Mouse (Mus musculus) forebrain, embryonic 16.5 days (tissue): Measurements from ENCODE around the gene Sik3. TPM values are rescaled to one million over a fixed set of nuclear protein-coding genes. Genes with fewer than 3 reads are reported as not detected.

Source experiments
- ATAC-seq: fragments of 200-750 bp; cut with Nextera tagmentation; 2 replicates; pipeline ENCODE4 v1.8.0; 2017; ENCODE audit warnings: mild to moderate bottlenecking, moderate library complexity
- H3K27ac ChIP-seq: fragments of 300-500 bp; sonication (generic); 2 replicates; pipeline ENCODE4 v1.5.1; 2014; ENCODE audit warnings: low read length, control low read depth
- H3K27me3 ChIP-seq: fragments of 300-500 bp; sonication (generic); replicated peaks from 2 replicates; pipeline ENCODE4 v1.6.1; 2014; ENCODE audit warnings: low read length; ENCODE audit not compliant: control insufficient read depth, insufficient read depth
- H3K36me3 ChIP-seq: fragments of 300-500 bp; sonication (generic); 2 replicates; pipeline ENCODE4 v1.6.1; 2014; ENCODE audit not compliant: control insufficient read depth, insufficient read depth
- H3K4me1 ChIP-seq: fragments of 300-500 bp; sonication (generic); replicated peaks from 2 replicates; pipeline ENCODE4 v1.6.1; 2014; ENCODE audit warnings: low read length; ENCODE audit not compliant: control insufficient read depth, insufficient read depth
- H3K4me2 ChIP-seq: fragments of 300-500 bp; sonication (generic); 2 replicates; pipeline ENCODE4 v1.6.1; 2014; ENCODE audit warnings: mild to moderate bottlenecking, low read length, control low read depth
- H3K4me3 ChIP-seq: fragments of 300-500 bp; sonication (generic); replicated peaks from 2 replicates; pipeline ENCODE4 v1.5.1; 2014; ENCODE audit warnings: mild to moderate bottlenecking, low read length, control low read depth
- H3K9ac ChIP-seq: fragments of 300-500 bp; sonication (generic); replicated peaks from 2 replicates; pipeline ENCODE4 v1.6.1; 2014; ENCODE audit warnings: low read depth, low read length, control low read depth
- H3K9me3 ChIP-seq: fragments of 300-500 bp; sonication (generic); 2 replicates; pipeline ENCODE4 v1.6.1; 2016; ENCODE audit warnings: low read length; ENCODE audit not compliant: control insufficient read depth
- WGBS: fragments of 180-500 bp; shearing (Covaris S2); extraction: QIAGEN DNeasy Blood & Tissue Kit; methylation state at CpG from one replicate; pipeline ENCODE4 v1.1.7; 2014; 5-methylcytosine and 5-hydroxymethylcytosine counted together
- polyA plus RNA-seq: library from polyadenylated mRNA; unstranded; fragments of >200 nt; fragmentation: Nextera tagmentation; extraction: Ambion mirVana; gene quantifications from 2 replicates; pipeline ENCODE4 v1.2.1, GENCODE M21; 2015

The Sik3 gene
- 4.9 and 5.3 TPM in 2 replicates for polyA plus RNA-seq

DNA sequence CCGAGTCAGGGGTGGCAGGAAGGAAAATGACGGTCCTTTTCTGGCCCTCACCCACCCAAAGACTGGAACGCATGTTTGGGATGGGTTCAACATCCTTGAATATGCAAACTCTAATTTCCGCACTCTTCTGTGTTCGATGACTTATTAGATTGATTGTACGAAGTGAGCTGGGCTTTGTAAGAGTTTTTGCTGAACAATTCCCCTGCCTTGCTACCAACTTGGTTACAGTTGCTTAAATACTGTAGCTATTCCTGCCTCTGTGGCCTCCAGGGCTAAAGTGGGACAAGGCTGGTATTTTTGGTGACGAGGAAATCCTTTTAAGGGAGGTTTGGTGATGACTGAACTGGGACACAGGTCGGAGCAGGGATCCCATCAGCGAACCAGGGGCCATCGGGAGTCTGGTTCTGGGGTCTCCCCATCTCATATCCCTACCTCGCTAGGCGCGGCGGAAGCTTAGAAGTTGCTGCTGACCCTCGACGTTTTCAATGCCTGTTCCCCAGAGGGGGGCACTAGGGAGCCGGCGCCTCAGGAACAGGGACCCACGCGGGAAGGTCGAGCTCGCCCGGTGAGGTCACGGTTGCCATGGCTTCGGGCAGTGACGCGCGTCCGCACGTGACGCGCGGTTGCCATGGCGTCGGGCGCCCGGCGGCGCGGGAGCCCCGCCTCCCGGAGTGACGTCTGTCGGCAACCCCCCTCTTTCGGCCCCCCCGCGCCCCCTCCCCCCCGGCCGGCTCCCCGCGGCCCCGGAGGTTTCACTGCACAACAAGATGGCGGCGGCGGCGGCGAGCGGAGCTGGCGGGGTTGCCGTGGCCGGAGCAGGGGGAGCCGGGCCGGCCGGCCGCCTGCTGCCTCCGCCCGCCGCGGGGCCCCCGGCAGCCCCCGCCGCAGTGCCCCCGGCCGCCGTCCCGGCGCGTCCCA, at the start of gene Sik3, which contains the start of gene Pafah1b2:
Gene Sik3, plus strand, starts transcription at position 730 of the 918 bp plus-strand sequence.
Gene Pafah1b2, minus strand, starts transcription at position 600 of the 918 bp plus-strand sequence.
- H3K4me2 ChIP-seq = peak within 1 kb of the TSS; percentile 73
- H3K27me3 ChIP-seq = no peaks in the 10 kb centered on the region
- H3K27ac ChIP-seq = peak within 1 kb of the TSS; percentile 85
- peak within 1 kb of the TSS; percentile 100 for H3K4me3 ChIP-seq
- peaks cover 40% of the 10 kb centered on the region for H3K4me1 ChIP-seq
- peak within 1 kb of the TSS; percentile 97 for H3K9ac ChIP-seq
- no peaks in the 10 kb centered on the region for H3K36me3 ChIP-seq
- H3K9me3 ChIP-seq = no peaks in the 10 kb centered on the region
- ATAC-seq = peak; percentile 90
- WGBS = 3% methylated on average over 62 of the region's 78 CpGs

GRCm38 (mm10) chr9:45963577-45963976, 49.0 kb upstream of the Sik3 start:
- no peak overlapping the region for H3K4me3 ChIP-seq
- no peaks in the 10 kb centered on the region for H3K9me3 ChIP-seq
- 96% methylated on average over 6 of the region's 6 CpGs for WGBS
- H3K4me2 ChIP-seq = no peak overlapping the region
- H3K27me3 ChIP-seq = no peaks in the 10 kb centered on the region
- no peak for ATAC-seq
- H3K27ac ChIP-seq = no peak overlapping the region
- H3K9ac ChIP-seq = no peak overlapping the region
- H3K36me3 ChIP-seq = peaks cover 34% of the 10 kb centered on the region
- no peaks in the 10 kb centered on the region for H3K4me1 ChIP-seq

- WGBS = 77% methylated on average over 2 of the region's 2 CpGs
- ATAC-seq = no peak
Observed at GRCm38 (mm10) chr9:45976884-45977283, 35.7 kb upstream of the Sik3 start.

DNA sequence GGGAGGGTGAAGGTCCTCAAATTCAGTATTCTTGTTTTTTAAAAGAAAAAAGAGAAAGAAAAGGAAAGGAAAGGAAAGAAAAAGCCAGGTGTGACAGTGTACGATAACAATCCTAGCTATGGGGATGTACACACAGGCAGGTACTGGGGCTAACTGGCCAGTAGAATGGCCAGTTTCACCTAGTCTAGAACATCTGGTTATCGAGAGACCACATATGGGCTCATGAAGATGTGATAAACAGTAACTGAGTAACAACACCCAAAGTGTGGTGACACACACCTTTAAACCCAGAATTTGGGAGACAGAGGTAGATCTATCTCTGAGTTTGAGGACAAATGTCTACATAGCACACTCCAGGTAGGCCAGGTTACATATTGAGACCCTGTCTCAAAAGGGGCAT, 32.8 kb upstream of the Sik3 start:
- Histone ChIP-seq H3K4me1 (peaks cover 29% of the 10 kb centered on the region), H3K36me3 (no peaks in the 10 kb centered on the region), H3K4me3 (no peak overlapping the region), H3K27me3 (no peaks in the 10 kb centered on the region), H3K4me2 (no peak overlapping the region), H3K9ac (no peak overlapping the region), H3K9me3 (no peaks in the 10 kb centered on the region), H3K27ac (no peak overlapping the region)
- 97% methylated on average over 2 of the region's 2 CpGs for WGBS
- ATAC-seq = no peak

More at GRCm38 (mm10) chr9:45976884-45977283, 35.7 kb upstream of the Sik3 start:
- Histone ChIP-seq H3K27ac (no peak overlapping the region), H3K4me2 (no peak overlapping the region), H3K9me3 (no peaks in the 10 kb centered on the region), H3K9ac (no peak overlapping the region), H3K4me3 (no peak overlapping the region), H3K27me3 (no peaks in the 10 kb centered on the region), H3K4me1 (peaks cover 12% of the 10 kb centered on the region), H3K36me3 (peaks cover 11% of the 10 kb centered on the region)

GRCm38 (mm10) chr9:45980611-45981010, 32.0 kb upstream of the Sik3 start:
- ATAC-seq = no peak
- Histone ChIP-seq H3K9me3 (no peaks in the 10 kb centered on the region), H3K4me3 (no peak overlapping the region), H3K4me1 (peaks cover 32% of the 10 kb centered on the region), H3K4me2 (no peak overlapping the region), H3K27ac (no peak overlapping the region), H3K9ac (no peak overlapping the region), H3K36me3 (no peaks in the 10 kb centered on the region), H3K27me3 (no peaks in the 10 kb centered on the region)
- WGBS = 90% methylated on average over 1 of the region's 1 CpGs

DNA sequence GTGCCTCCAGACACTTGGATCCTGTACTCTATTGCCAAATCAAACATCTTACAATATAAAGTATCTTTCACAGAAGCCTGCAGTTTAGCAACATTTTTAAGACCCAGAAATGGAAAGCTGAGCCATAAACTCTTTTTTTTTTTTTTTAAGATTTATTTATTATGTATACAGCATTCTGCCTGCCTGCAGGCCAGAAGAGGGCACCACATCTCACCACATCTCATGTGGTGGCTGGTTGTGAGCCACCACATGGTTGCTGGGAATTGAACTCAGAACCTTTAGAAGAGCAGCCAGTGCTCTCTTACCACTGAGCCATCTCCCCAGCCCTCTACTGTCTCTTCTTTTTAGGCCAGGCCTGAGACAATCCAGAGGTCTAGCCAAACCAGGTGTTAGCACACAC, 31.3 kb upstream of the Sik3 start:
- no peaks in the 10 kb centered on the region for H3K27me3 ChIP-seq
- no peak overlapping the region for H3K27ac ChIP-seq
- no peak overlapping the region for H3K4me2 ChIP-seq
- H3K4me1 ChIP-seq = peaks cover 32% of the 10 kb centered on the region
- no peaks in the 10 kb centered on the region for H3K9me3 ChIP-seq
- no peaks in the 10 kb centered on the region for H3K36me3 ChIP-seq
- H3K9ac ChIP-seq = no peak overlapping the region
- no peak for ATAC-seq
- no peak overlapping the region for H3K4me3 ChIP-seq

GRCm38 (mm10) chr9:45983676-45984408, 28.8 kb upstream of the Sik3 start:
- WGBS = under 1% methylated on average over 23 of the region's 23 CpGs
- peaks cover 32% of the 10 kb centered on the region for H3K4me1 ChIP-seq
- no peak; the same call in 1 of the 2 replicates for ATAC-seq
- peak overlapping the region; percentile 90 for H3K9ac ChIP-seq
- H3K4me2 ChIP-seq = peak overlapping the region; percentile 71
- H3K4me3 ChIP-seq = peak overlapping the region; percentile 68
- H3K27me3 ChIP-seq = no peaks in the 10 kb centered on the region
- no peaks in the 10 kb centered on the region for H3K36me3 ChIP-seq
- no peaks in the 10 kb centered on the region for H3K9me3 ChIP-seq
- H3K27ac ChIP-seq = peak overlapping the region; percentile 93

DNA sequence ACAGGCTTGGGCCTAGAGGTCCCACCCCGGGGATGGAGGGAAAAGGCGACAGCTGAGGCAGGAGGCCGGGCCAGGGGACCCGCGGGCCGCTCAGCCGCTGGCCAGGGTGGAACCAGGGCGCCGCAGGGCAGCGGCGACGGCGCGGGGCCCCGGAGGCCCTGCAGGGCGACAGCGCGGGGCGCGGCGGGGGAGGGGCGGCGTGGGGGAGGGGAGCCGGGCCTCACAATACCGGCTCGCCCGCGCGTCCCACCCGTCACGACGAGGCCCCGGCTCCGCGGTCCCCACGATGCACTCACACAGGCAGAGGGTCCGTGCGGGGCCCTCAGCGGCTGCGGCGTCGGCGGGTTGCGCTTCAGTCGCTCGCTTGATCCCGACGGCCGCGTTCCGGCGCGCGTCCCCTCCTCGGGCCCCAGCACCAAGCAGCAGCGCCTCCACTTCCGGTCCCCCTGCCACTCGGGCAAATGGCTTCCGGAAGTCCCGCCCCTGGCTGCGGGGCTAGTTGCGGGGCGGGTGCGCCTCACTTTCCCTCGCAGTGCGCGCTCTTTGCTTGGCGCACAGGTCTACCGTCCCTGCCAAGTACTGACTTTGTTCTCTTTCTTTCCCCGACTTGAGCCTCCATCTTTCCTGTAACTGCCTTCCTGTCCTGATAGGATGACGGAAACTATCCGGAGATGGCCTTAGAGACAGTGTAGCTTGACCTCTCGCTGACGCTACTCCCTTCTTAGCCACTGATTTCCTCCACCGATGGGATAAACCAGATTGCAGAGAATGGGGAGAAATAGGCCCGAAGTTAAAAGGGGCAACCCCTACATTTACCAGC, 28.0 kb upstream of the Sik3 start:
- H3K4me2 ChIP-seq = peak overlapping the region; percentile 81
- H3K27ac ChIP-seq = peak overlapping the region; percentile 93
- under 1% methylated on average over 50 of the region's 76 CpGs for WGBS
- no peaks in the 10 kb centered on the region for H3K36me3 ChIP-seq
- H3K9ac ChIP-seq = peak overlapping the region; percentile 90
- H3K4me1 ChIP-seq = peaks cover 32% of the 10 kb centered on the region
- no peaks in the 10 kb centered on the region for H3K27me3 ChIP-seq
- peak; percentile 97 for ATAC-seq
- peak overlapping the region; percentile 68 for H3K4me3 ChIP-seq
- H3K9me3 ChIP-seq = no peaks in the 10 kb centered on the region
